Mouse (Mus musculus): ENCODE data around the gene Cyp27a1.

- TF ChIP-seq CTCF (IDR thresholded peaks at IDR 0.05; ENCODE audit: borderline replicate concordance, extremely low read depth, insufficient read depth, insufficient read length) (no peak), POLR2A (IDR thresholded peaks at IDR 0.05; ENCODE audit: borderline replicate concordance, extremely low read depth, insufficient read depth, insufficient read length, poor library complexity, severe bottlenecking) (no peak)
Measured at GRCm38 (mm10) chr1:74712461-74713098, 794 bp upstream of the Cyp27a1 start.
